Mouse (Mus musculus): ENCODE measurements at regions not wholly inside any gene's neighbourhood (a gene's known extent, or its start where the extent isn't known, plus 50 kb on each side); places are given as distances from the start of the nearest gene placed in this dataset.

GRCm38 (mm10) chr12:70575665-70576064 is 122.8 kb downstream of the Tmx1 start:
- ATAC-seq (ENCODE audit: low read depth) = no peak

GRCm38 (mm10) chr12:70577769-70578168 is 124.9 kb downstream of the Tmx1 start:
- Histone ChIP-seq H3K9ac (replicated peaks; ENCODE audit: low read depth, low read length) (no peak overlapping the region), H3K4me1 (ENCODE audit: control insufficient read depth, insufficient read depth, low read length) (no peaks in the 10 kb centered on the region), H3K27me3 (ENCODE audit: control insufficient read depth, insufficient read depth, low read length) (no peaks in the 10 kb centered on the region), H3K4me2 (ENCODE audit: low read depth, low read length) (no peak overlapping the region), H3K27ac (ENCODE audit: low read depth, low read length) (no peak overlapping the region), H3K9me3 (ENCODE audit: control insufficient read depth, low read length) (0 out of 2 replicates have a peak, but pooled peaks cover 2% of the 10 kb centered on the region), H3K4me3 (ENCODE audit: low read depth, low read length) (no peak overlapping the region), H3K36me3 (ENCODE audit: control insufficient read depth, insufficient read depth, low read length) (no peaks in the 10 kb centered on the region)
- 48% methylated on average over 4 of the region's 4 CpGs for WGBS
- ATAC-seq (ENCODE audit: low read depth) = no peak

More at GRCm38 (mm10) chr12:70575665-70576064, 122.8 kb downstream of the Tmx1 start:
- H3K4me2 ChIP-seq (ENCODE audit: low read depth, low read length) = no peak overlapping the region
- H3K9ac ChIP-seq (replicated peaks; ENCODE audit: low read depth, low read length) = no peak overlapping the region
- H3K27me3 ChIP-seq (ENCODE audit: control insufficient read depth, insufficient read depth, low read length) = no peaks in the 10 kb centered on the region
- H3K4me1 ChIP-seq (ENCODE audit: control insufficient read depth, insufficient read depth, low read length) = no peaks in the 10 kb centered on the region
- H3K36me3 ChIP-seq (ENCODE audit: control insufficient read depth, insufficient read depth, low read length) = no peaks in the 10 kb centered on the region
- H3K9me3 ChIP-seq (ENCODE audit: control insufficient read depth, low read length) = no peaks in the 10 kb centered on the region
- 38% methylated on average over 7 of the region's 7 CpGs for WGBS
- H3K4me3 ChIP-seq (ENCODE audit: low read depth, low read length) = no peak overlapping the region
- H3K27ac ChIP-seq (ENCODE audit: low read depth, low read length) = no peak overlapping the region

GRCm38 (mm10) chr12:70579328-70579905 is 126.5 kb downstream of the Tmx1 start:
- Histone ChIP-seq H3K9ac (replicated peaks; ENCODE audit: low read depth, low read length) (no peak overlapping the region), H3K4me1 (ENCODE audit: control insufficient read depth, insufficient read depth, low read length) (no peaks in the 10 kb centered on the region), H3K4me2 (ENCODE audit: low read depth, low read length) (no peak overlapping the region), H3K27ac (ENCODE audit: low read depth, low read length) (no peak overlapping the region), H3K4me3 (ENCODE audit: low read depth, low read length) (no peak overlapping the region), H3K36me3 (ENCODE audit: control insufficient read depth, insufficient read depth, low read length) (no peaks in the 10 kb centered on the region), H3K9me3 (ENCODE audit: control insufficient read depth, low read length) (0 out of 2 replicates have a peak, but pooled peaks cover 3% of the 10 kb centered on the region), H3K27me3 (ENCODE audit: control insufficient read depth, insufficient read depth, low read length) (no peaks in the 10 kb centered on the region)
- no peak for ATAC-seq (ENCODE audit: low read depth)
- 69% methylated on average over 8 of the region's 8 CpGs for WGBS

GRCm38 (mm10) chr12:70586181-70586580 is 133.3 kb downstream of the Tmx1 start:
- Histone ChIP-seq H3K9ac (replicated peaks; ENCODE audit: low read depth, low read length) (no peak overlapping the region), H3K4me3 (ENCODE audit: low read depth, low read length) (no peak overlapping the region), H3K9me3 (ENCODE audit: control insufficient read depth, low read length) (0 out of 2 replicates have a peak, but pooled peaks cover 3% of the 10 kb centered on the region), H3K36me3 (ENCODE audit: control insufficient read depth, insufficient read depth, low read length) (no peaks in the 10 kb centered on the region), H3K4me2 (ENCODE audit: low read depth, low read length) (no peak overlapping the region), H3K4me1 (ENCODE audit: control insufficient read depth, insufficient read depth, low read length) (no peaks in the 10 kb centered on the region), H3K27ac (ENCODE audit: low read depth, low read length) (no peak overlapping the region), H3K27me3 (ENCODE audit: control insufficient read depth, insufficient read depth, low read length) (no peaks in the 10 kb centered on the region)
- ATAC-seq (ENCODE audit: low read depth) = no peak
- whole genome bisulfite sequencing = 93% methylated on average over 2 of the region's 2 CpGs

- no peaks in the 10 kb centered on the region for H3K27me3 ChIP-seq (ENCODE audit: control insufficient read depth, insufficient read depth, low read length)
- H3K4me1 ChIP-seq (ENCODE audit: control insufficient read depth, insufficient read depth, low read length) = no peaks in the 10 kb centered on the region
- H3K4me2 ChIP-seq (ENCODE audit: low read depth, low read length) = no peak overlapping the region
- H3K4me3 ChIP-seq (ENCODE audit: low read depth, low read length) = no peak overlapping the region
- no peak overlapping the region for H3K9ac ChIP-seq (replicated peaks; ENCODE audit: low read depth, low read length)
- ATAC-seq (ENCODE audit: low read depth) = no peak
- 51% methylated on average over 3 of the region's 3 CpGs for WGBS
- no peak overlapping the region for H3K27ac ChIP-seq (ENCODE audit: low read depth, low read length)
- H3K36me3 ChIP-seq (ENCODE audit: control insufficient read depth, insufficient read depth, low read length) = no peaks in the 10 kb centered on the region
- H3K9me3 ChIP-seq (ENCODE audit: control insufficient read depth, low read length) = no peaks in the 10 kb centered on the region
Observed at GRCm38 (mm10) chr12:70588234-70588633, 135.3 kb downstream of the Tmx1 start.

GRCm38 (mm10) chr12:70589315-70589742 is 136.4 kb downstream of the Tmx1 start:
- Histone ChIP-seq H3K4me2 (ENCODE audit: low read depth, low read length) (no peak overlapping the region), H3K27ac (ENCODE audit: low read depth, low read length) (no peak overlapping the region), H3K27me3 (ENCODE audit: control insufficient read depth, insufficient read depth, low read length) (no peaks in the 10 kb centered on the region), H3K36me3 (ENCODE audit: control insufficient read depth, insufficient read depth, low read length) (no peaks in the 10 kb centered on the region), H3K9ac (replicated peaks; ENCODE audit: low read depth, low read length) (no peak overlapping the region), H3K9me3 (ENCODE audit: control insufficient read depth, low read length) (no peaks in the 10 kb centered on the region), H3K4me3 (ENCODE audit: low read depth, low read length) (no peak overlapping the region), H3K4me1 (ENCODE audit: control insufficient read depth, insufficient read depth, low read length) (no peaks in the 10 kb centered on the region)
- WGBS = 85% methylated on average over 2 of the region's 2 CpGs
- no peak for ATAC-seq (ENCODE audit: low read depth)

- H3K4me1 ChIP-seq (ENCODE audit: control insufficient read depth, insufficient read depth, low read length) = no peaks in the 10 kb centered on the region
- ATAC-seq (ENCODE audit: low read depth) = no peak
- no peak overlapping the region for H3K9ac ChIP-seq (replicated peaks; ENCODE audit: low read depth, low read length)
- H3K9me3 ChIP-seq (ENCODE audit: control insufficient read depth, low read length) = no peaks in the 10 kb centered on the region
- H3K27me3 ChIP-seq (ENCODE audit: control insufficient read depth, insufficient read depth, low read length) = no peaks in the 10 kb centered on the region
- H3K4me2 ChIP-seq (ENCODE audit: low read depth, low read length) = no peak overlapping the region
- 83% methylated on average over 12 of the region's 12 CpGs for WGBS
- H3K4me3 ChIP-seq (ENCODE audit: low read depth, low read length) = no peak overlapping the region
- H3K27ac ChIP-seq (ENCODE audit: low read depth, low read length) = no peak overlapping the region
- H3K36me3 ChIP-seq (ENCODE audit: control insufficient read depth, insufficient read depth, low read length) = no peaks in the 10 kb centered on the region
Observed at GRCm38 (mm10) chr12:70590456-70591050, 137.7 kb downstream of the Tmx1 start.

- Histone ChIP-seq H3K27ac (ENCODE audit: low read depth, low read length) (no peak overlapping the region), H3K36me3 (ENCODE audit: control insufficient read depth, insufficient read depth, low read length) (no peaks in the 10 kb centered on the region), H3K4me1 (ENCODE audit: control insufficient read depth, insufficient read depth, low read length) (no peaks in the 10 kb centered on the region), H3K9me3 (ENCODE audit: control insufficient read depth, low read length) (no peaks in the 10 kb centered on the region), H3K4me2 (ENCODE audit: low read depth, low read length) (no peak overlapping the region), H3K9ac (replicated peaks; ENCODE audit: low read depth, low read length) (no peak overlapping the region), H3K27me3 (ENCODE audit: control insufficient read depth, insufficient read depth, low read length) (no peaks in the 10 kb centered on the region), H3K4me3 (ENCODE audit: low read depth, low read length) (no peak overlapping the region)
- no peak for ATAC-seq (ENCODE audit: low read depth)
- 95% methylated on average over 4 of the region's 4 CpGs for WGBS
Observed at GRCm38 (mm10) chr12:70592821-70593220, 139.9 kb downstream of the Tmx1 start.

- H3K27ac ChIP-seq (ENCODE audit: low read depth, low read length) = no peak overlapping the region
- 89% methylated on average over 15 of the region's 15 CpGs for WGBS
- no peaks in the 10 kb centered on the region for H3K27me3 ChIP-seq (ENCODE audit: control insufficient read depth, insufficient read depth, low read length)
- no peak overlapping the region for H3K9ac ChIP-seq (replicated peaks; ENCODE audit: low read depth, low read length)
- ATAC-seq (ENCODE audit: low read depth) = no peak
- H3K4me2 ChIP-seq (ENCODE audit: low read depth, low read length) = no peak overlapping the region
- no peaks in the 10 kb centered on the region for H3K36me3 ChIP-seq (ENCODE audit: control insufficient read depth, insufficient read depth, low read length)
- no peaks in the 10 kb centered on the region for H3K9me3 ChIP-seq (ENCODE audit: control insufficient read depth, low read length)
- H3K4me1 ChIP-seq (ENCODE audit: control insufficient read depth, insufficient read depth, low read length) = no peaks in the 10 kb centered on the region
- H3K4me3 ChIP-seq (ENCODE audit: low read depth, low read length) = no peak overlapping the region
Observed at GRCm38 (mm10) chr12:70598211-70598701, 145.4 kb downstream of the Tmx1 start.

All from neural tube, embryonic 14.5 days (tissue).